Mouse (Mus musculus) MN1 (cell line): ENCODE results near the gene Rpl5.
"Not testable (repeated sequence)": the region's sequence is repeated elsewhere in the genome, so short reads cannot be mapped to it uniquely, and the experiment has no call there.

ENCODE experiments used
- DNase-seq: peaks from one replicate; pipeline ENCODE4 v3.0.0-alpha.2; 2016; ENCODE audit warnings: low spot score

The Rpl5 gene

GRCm38 (mm10) chr5:107901014-107901615 lies 813 bp downstream of the Rpl5 start:
- DNase-seq = peak; percentile 27

GRCm38 (mm10) chr5:107904325-107904724 lies 4.0 kb downstream of the Rpl5 start:
- no peak for DNase-seq

- DNase-seq = no peak
These were observed 8.3 kb downstream of the Rpl5 start for GRCm38 (mm10) chr5:107908514-107909110.

GRCm38 (mm10) chr5:107909668-107910067 lies 9.4 kb downstream of the Rpl5 start:
- no peak for DNase-seq

GRCm38 (mm10) chr5:107910084-107910616 lies 9.8 kb downstream of the Rpl5 start:
- no peak for DNase-seq

GRCm38 (mm10) chr5:107911012-107911411 lies 10.7 kb downstream of the Rpl5 start:
- no peak for DNase-seq

GRCm38 (mm10) chr5:107915280-107915679 lies 15.0 kb downstream of the Rpl5 start:
- no peak for DNase-seq

- peak; percentile 75 for DNase-seq
These were observed 21.3 kb downstream of the Rpl5 start for GRCm38 (mm10) chr5:107921400-107922252.

- DNase-seq = no peak
These were observed 22.5 kb downstream of the Rpl5 start for GRCm38 (mm10) chr5:107922836-107923235.

GRCm38 (mm10) chr5:107924564-107924963 lies 24.3 kb downstream of the Rpl5 start:
- DNase-seq = no peak

- DNase-seq = no peak
These were observed 26.4 kb downstream of the Rpl5 start for GRCm38 (mm10) chr5:107926550-107927249.

- DNase-seq = no peak
These were observed 32.3 kb downstream of the Rpl5 start for GRCm38 (mm10) chr5:107932556-107932955.

GRCm38 (mm10) chr5:107933202-107933974 lies 33.1 kb downstream of the Rpl5 start:
- DNase-seq = no peak

- no peak for DNase-seq
These were observed 34.7 kb downstream of the Rpl5 start for GRCm38 (mm10) chr5:107934770-107935543.

- DNase-seq = no peak
These were observed 36.5 kb downstream of the Rpl5 start for GRCm38 (mm10) chr5:107936625-107937389.

- not testable (repeated sequence) for DNase-seq
These were observed 38.2 kb downstream of the Rpl5 start for GRCm38 (mm10) chr5:107938483-107938882.

GRCm38 (mm10) chr5:107938886-107939285 lies 38.6 kb downstream of the Rpl5 start:
- no peak for DNase-seq

GRCm38 (mm10) chr5:107939701-107940100 lies 39.4 kb downstream of the Rpl5 start:
- no peak for DNase-seq

GRCm38 (mm10) chr5:107941222-107941621 lies 40.9 kb downstream of the Rpl5 start:
- no peak for DNase-seq

- no peak for DNase-seq
These were observed 42.6 kb downstream of the Rpl5 start for GRCm38 (mm10) chr5:107942941-107943340.
